Mouse (Mus musculus): Measurements from ENCODE around the gene Mrpl33.
A peak's percentile ranks its signal among the peaks of the same experiment; 100 is the strongest.
"Not testable (repeated sequence)": the region's sequence is repeated elsewhere in the genome, so short reads cannot be mapped to it uniquely, and the experiment has no call there.

Gene Mrpl33

DNA sequence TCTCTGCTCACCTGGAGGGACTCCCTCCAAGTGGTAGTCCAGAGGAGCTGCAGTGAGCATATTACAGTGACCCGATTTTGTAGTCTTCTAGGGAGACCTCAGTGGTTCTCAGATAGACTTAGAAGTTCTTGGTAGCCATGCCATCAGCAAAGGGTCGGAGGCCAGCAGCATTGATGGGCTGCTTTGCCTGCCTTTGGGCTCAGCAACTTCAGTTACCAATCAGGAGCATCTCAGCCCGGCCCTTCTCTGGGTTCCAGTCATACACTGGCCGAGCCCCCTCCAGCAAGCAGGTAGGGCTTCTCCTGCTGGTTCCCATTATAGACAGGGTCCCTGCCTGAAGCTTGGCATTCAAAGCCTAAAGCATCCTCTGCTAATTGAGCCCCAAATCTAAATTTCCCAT lies 867 bp upstream of the Mrpl33 start:
- DNase-seq (ENCODE audit: low read depth, low spot score), result peak; percentile 40

DNA sequence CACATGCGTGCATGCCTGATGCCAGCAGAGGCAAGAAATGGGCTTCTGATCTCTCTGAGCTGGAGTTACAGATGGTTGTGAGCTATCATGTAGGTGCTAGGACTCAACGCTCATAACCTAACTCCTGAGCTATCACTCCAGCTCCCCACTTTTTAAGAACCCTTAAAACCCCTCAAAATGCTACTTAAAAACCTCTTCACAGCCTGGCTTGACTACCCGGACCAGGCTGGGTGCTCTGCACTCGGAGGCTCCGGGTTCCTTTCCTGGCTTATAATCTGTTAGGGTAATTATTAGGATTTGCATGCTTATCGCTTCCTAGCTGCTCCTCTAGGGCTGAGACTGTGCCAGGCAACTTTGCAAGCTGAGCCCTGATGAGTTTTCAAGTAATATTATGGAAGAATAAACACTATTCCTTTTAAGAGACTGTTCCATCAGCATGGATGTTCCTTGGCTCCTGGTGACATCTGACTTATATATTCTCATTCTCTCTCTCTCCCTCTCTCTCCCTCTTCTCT lies 752 bp downstream of the Mrpl33 start:
- DNase-seq (ENCODE audit: low read depth, low spot score), result no peak

DNA sequence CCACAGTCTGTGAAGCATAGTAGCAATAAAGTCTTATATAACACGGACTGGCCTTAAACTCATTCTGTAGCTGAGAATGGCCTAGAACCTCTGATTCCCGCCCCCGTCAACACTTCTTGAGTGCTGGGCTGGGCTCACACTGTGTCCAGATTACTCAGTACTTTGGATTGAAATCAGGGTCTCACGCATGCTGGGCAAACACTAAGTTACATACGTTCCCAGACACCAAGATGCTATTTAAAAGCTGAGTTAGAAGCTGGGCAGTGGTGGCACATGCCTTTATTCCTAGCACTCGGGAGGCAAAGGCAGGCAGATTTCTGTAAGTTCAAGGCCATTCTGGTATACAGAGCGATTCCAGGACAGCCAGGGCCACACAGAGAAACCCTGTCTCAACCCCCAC lies 1.4 kb downstream of the Mrpl33 start:
- DNase-seq (ENCODE audit: low read depth, low spot score), result no peak

DNA sequence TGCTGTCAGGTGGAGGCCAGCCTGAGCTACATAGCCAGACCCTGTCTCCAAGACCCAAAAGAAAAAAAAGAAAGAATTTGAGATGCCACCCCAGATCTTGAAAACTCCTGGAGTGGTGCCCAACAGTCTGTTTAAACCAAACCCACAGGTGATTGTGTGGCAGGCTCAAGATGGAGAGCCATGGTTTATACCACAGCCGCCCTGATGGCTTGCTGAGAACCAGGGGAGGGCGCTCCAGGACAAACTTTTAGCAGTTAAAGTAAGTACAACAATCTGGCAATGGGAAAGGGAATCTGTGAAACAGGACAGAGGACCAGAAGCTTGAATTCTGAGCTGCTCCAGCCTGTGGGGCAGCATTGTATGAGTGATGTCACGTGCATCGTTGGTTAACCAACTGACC lies 1.8 kb downstream of the Mrpl33 start:
- peak; percentile 83 for DNase-seq (ENCODE audit: low read depth, low spot score)

DNA sequence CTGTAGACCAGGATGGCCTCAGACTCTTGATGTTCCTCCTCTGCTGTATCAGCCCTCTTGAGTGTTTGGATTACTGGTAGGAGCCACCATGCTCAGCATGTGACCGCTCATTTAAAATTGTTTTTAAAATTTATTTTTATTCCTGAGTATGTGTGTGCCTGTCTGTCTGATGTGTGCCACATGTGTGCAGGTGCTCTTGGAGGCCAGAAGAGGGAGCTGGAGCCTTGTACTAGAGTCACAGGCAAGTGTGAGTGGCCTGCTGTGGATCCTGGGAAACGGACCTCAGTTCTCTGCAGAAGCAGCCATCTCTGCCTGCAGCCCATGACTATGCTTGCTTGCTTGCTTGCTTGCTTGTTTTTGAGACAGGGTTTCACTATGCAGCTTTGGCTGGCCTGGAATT lies 2.4 kb downstream of the Mrpl33 start:
- DNase-seq (ENCODE audit: low read depth, low spot score), result peak; percentile 90

DNA sequence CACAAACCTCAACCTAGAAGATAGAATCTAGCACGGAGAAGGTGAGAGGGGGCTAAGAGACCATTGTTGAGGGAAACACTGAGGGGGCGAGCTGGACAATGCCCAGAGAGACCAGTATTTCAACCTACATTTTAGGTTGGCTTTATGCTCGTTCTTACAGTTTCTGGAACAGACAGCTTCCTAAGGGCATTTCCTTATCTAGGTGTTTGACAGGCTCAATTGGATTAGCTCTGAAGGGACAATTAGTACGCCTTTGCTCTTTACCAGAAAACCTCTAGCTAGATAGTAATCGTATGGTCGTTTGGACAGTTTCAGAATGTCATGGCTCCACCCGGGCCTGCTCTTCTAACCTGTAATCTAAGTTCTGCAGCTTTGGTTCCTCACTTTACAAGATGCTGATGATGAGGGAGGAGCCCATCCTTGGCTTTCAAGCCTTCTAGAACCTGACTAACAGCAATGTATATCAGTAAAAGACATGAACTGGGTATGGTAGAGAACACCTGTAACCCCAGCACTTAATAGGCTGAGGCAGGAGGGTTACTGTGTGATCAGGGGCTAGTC lies 4.5 kb downstream of the Mrpl33 start:
- DNase-seq (ENCODE audit: low read depth, low spot score), result no peak

DNA sequence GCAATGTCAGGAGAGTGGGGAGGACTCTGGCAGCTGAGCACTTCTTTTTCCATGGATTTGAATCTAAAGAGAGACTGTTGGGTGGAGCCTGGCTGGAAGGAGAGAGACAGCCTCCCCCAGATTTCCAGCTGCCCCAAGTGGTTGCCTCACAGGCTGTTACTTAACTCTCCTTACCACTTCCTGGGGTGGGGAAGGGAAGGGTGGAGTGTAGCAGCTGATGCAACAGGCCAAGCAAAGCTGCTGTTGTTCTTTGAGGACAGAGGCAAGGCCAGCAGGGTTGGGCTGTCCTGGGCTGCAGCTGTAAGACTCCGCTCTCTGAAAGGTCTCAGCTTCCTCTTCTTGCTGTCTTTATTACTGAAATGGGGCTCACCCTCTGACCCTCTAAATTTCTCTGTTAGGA lies 5.6 kb downstream of the Mrpl33 start:
- DNase-seq (ENCODE audit: low read depth, low spot score), result peak; percentile 90

DNA sequence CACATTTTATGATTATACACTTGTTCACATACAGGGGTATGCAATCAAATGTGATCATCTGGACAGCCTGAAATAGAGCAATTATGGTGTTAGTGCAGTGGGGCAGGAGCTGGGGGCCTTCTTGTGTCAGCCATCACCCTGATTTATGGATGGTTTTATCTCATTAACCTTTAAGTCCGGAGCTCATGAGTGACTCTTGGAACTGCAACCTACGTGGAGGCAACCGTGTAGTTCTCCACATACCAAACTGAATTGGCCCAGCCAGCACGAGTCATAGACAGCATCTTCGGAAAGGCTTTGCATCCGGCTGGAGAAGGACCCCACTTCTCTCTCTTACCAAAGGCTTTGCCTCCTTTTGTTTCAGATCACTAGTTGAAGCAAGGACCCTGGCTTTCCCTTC lies 7.0 kb downstream of the Mrpl33 start:
- DNase-seq (ENCODE audit: low read depth, low spot score), result no peak

DNA sequence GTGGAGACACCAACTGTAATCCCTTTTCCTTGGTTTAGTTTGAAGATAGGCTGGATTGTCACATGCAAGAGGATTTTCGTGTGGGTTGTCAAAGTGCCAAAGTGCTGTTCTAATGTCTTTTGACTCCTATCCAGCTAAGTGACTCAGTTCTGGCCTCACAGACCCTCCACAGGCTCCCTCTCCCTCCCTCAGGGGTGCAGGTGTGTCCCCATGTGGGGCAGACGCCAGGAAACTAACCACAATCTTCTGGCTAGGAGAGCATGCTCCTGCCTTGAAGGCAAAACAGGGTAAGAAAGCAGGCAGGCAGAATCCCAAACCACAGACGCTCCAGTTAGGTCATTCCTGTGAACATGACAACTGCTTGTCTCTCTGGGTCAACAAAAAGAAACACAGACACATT lies 9.4 kb downstream of the Mrpl33 start:
- DNase-seq (ENCODE audit: low read depth, low spot score), result no peak

DNA sequence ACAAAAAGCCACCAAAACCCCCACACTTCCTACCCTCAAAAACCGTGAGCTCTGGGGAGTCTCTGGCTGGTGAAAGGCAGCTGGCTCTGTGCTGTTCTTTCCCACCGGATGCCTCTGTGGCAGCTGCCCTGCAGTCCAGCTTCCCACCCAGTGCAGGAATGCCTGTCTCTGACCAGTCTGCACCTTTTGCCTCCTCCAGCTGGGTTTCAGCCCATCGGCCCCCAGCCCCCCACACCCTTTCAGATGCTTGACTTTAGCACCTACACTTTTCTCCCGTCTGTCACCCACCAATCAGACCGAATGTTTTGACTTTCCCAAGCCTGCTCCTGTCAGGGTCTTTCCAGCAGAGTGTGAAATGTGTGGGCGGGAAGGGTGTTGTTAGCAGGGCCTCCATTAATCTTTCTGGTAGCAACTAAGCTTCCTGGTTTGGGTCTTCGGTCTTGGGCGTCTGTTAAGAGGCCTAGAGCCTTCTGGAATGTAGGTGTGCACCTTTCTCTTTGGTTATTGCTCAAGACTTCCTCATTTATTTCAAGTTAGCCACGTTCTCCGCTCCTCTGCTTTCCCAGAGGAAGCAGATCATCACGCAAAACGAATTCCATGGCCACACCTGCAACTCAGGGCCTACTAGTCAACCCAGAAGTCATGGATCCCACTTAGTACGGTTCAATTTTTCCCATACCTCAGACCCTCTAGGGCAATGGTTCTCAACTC lies 13.8 kb downstream of the Mrpl33 start:
- peak; percentile 92 for DNase-seq (ENCODE audit: low read depth, low spot score)

DNA sequence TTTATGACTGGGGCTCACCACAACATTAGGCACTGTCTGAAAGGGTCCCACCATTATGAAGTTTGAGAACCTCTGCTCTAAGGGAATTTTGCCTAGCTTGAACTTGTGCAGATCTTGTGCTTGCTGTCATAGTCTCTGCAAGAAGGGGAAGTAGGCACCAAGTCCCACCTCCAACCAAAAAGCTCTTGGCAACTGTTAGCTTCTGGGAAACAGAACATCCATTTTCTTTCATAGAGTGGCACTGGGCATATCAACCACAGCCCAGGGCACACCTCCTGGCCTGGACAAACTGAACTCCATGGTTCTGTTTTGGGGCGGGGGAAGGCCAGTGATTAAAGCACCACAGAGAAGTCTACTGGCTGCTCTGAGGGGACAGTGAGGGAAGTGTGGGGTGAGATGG lies 14.5 kb downstream of the Mrpl33 start:
- DNase-seq (ENCODE audit: low read depth, low spot score), result no peak

DNA sequence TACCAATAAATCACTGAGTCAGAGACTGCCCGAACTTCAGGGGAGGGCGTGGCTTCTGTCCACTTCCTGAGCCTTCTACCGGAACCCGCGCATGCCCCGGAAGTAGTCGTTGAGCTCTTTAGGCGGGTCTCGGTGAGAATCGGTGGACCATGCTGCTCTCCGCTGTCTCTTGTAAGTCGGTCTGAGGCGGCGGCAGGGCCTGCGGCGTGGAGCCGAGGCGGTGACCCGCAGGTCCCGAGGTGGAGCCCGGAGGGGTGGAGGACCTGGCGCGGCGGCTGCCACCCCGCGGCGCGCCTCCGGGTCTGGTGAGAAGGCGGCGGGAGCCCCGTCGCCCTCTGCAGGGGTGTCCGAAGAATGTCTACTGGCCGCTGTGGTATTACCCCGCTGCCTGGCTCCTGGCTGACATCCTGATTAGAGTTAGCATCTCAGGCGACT lies 17.1 kb downstream of the Mrpl33 start:
- peak; percentile 93 for DNase-seq (ENCODE audit: low read depth, low spot score)

DNA sequence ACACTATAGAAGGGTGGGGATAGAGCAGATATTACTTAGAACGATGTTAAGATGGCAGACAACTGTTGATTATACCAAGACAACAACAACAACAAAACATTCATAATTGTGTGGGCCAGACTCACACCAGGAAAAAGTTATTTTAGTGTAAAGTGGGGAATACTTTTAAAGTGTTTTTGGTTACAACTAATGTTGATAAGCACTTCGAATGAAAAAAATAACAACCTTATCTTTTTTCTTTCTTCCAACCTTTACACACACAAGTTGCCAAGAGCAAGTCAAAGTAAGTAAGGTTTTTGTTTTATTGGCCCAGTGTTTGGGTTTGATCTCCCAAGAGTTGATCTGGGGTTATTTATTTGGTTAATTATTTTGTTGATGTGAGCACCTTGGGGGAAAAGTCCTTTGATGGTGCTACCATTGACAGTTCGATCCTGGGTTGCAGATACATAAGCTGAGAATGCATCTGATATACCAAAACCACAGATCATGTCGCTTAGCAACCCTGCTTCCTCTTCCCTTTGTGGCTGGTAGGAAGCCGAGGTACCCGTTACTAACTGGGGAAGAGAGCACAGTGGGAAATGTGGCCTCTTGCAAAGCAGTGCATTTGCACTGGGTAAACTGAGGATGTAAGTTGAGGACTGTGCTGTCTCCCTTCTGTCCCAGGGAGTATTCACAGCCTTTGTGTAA lies 17.7 kb downstream of the Mrpl33 start:
- no peak for DNase-seq (ENCODE audit: low read depth, low spot score)

DNA sequence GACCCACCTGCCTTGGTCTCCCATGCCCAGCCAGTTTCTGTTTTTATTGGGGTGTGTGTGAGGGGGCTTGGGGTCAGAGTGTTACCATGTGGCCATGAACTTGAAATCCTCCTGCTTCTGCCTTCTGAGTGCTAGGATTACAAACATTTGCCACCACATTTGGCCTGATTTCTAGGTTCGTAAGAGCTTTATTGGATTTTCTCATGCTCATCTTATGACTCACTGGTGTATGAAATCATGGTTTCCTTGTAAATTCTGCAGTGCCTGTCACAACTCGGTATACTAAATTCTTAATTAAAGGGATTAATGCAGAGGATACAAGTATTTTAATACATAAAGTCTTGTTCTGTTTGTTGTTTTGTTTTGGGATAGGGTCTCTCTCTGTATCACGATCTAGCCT lies 23.6 kb downstream of the Mrpl33 start:
- DNase-seq (ENCODE audit: low read depth, low spot score), result no peak

DNA sequence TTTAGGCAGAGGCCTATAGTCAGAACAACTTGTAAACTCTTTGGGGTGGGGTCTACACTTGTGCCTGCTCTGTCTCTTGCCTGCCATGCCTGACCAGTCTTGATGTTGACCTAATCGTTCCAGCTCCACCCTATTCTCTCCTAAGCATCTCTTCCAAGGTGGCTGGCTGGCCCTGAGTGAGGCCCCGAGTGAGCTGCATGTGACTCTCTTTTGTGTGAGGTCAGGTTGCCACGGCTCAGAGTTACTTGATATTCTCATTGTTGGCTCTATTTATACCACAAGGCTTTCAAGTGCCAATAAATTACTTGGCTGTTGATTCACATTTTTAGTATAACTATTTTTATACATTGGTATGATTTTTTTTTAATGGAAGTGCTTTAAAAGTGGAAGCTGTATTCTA lies 30.4 kb downstream of the Mrpl33 start:
- DNase-seq (ENCODE audit: low read depth, low spot score), result no peak

DNA sequence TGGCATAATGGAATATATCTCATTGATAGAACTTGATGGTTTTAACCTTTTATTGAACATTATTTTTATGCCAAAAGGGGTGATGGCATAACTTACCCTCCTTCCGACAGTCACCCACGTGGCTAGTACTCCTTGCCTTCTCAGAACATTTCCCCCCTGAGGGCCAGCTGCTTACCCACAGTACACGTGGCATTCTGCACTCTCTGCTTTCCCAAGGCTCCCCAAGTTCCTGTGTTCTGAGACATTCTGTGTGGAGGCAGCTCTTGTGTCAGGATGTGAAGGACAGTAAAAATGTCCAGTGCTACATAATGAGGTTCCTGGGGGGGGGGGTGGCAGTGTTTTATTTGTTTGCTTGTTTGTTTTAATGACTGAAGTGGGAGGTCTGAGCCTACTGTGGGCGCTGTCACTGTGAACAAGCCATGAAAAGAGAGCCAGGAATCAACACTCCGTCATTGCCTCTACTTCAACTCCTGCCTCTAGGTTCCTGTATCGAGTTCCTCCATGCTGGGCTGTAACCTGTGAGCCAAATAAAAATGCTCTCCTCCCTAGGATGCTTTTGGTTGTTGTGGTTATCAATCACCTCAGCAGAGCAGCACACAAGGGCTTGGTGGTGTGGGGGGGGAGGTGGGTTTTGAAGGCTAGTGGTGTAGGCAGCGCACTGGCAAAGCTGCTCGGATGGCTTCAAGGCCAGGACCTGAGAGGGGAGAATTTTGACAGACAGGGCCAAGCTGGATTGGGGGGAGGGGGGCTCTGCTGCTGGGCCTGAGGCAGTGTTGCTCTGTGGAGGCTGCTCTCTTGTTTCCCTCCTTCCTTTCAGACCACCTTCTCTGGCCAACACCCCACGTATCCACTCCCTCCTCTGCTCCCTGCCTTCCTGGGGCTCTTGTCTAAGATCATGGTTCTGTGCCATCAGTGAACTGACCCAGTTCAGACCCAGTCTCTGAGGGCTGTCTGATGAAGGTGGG lies 31.1 kb downstream of the Mrpl33 start:
- no peak for DNase-seq (ENCODE audit: low read depth, low spot score)

DNA sequence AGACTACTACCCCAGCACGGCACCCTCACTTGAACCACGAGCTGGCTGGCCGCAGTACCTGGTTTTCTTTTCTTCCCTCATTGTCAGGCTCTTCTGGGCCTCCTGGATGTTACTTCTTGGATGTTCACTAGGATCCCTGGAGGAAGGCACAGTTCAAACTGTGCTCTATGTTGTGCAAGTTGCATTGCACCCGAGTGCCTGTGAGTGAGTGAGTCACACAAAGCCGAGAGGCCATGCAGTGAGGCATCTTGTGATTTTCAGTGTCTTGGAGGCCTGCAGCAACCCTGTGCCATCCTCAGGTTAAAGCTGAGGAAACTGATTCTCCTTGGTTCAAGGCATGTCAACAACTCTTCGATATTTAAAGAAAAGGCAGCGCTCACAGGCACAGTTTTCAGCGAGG lies 31.8 kb downstream of the Mrpl33 start:
- DNase-seq (ENCODE audit: low read depth, low spot score), result no peak

DNA sequence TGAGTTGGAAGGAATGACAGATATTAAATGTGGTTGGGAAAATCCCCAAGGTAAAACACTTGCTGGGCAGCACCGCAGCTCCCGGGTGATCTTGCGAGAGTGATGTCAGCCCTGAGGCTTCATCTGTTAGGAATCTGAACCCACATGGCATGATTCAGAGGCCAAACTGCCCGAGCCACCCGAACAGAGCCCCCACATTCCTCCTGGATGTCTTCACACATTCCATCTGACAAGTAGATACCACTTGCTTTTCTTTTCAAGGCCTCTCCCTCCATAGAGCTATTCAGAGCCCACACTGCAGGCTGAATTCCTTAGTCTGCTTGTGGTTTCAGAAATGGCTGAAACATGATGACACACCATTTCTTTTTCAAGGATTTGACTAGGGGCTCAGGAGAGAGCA lies 33.3 kb downstream of the Mrpl33 start:
- DNase-seq (ENCODE audit: low read depth, low spot score), result peak; percentile 88

DNA sequence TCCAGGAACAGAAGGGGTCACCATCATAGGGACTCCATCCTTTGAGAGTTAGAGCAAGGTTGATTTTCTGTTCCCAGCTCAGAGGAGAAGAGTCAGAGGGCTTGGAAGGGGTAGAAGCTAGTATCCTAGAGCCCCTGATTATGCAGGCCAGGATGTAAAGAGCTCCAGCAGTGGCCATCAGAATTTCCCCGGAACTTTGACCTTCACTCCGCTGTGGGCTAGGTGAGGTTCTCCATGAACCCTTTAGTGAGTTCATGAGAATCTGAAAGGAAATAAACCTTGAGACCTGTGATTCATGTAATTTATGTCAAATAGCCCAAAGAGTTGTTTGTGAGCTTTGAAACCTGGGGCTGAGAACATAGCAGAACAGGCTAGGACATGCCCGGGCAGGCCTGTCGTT lies 34.4 kb downstream of the Mrpl33 start:
- DNase-seq (ENCODE audit: low read depth, low spot score), result not testable (repeated sequence)

DNA sequence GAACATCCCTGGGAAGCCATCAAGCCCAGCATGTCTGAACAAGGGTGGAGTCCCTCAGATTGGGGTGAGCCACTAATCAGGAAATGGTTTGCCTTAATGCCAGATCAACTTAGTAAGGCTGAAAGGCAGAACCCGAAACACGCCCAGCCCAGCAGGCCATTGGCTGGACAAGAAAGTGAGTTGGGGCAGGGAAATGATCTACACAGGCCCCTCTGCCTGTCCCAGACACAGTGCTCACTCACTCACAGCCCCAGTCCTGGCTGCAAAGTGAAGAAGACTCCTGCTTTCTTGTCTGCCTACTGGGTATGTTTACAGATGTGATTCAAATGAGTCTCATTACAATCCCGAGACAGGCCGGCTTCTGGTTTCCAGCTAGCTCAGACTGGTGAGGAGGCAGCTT lies 37.4 kb downstream of the Mrpl33 start:
- peak; percentile 89 for DNase-seq (ENCODE audit: low read depth, low spot score)

DNA sequence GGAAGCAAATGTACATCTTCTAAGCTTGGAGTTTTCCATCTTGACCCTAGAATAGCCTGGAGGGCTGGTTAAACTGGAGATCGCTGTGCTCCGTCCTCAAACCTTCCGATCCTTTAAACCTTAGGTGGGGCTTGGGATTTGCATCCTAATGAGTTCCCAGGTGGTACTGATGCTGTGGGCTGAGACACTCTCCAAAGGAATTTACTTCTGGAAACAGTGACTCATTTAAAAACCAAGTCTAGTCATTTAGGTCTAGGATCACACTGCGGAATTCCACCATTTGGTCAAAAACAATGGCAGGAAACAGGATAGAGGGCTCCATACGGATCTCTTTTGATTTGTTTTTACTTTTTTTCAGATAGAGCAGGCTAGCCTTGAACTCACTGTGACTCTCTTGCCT lies 37.9 kb downstream of the Mrpl33 start:
- DNase-seq (ENCODE audit: low read depth, low spot score), result peak; percentile 96
